Mouse (Mus musculus): Measurements from ENCODE around the gene Pgp.

GRCm38 (mm10) chr17:24496026-24496425 is 25.8 kb downstream of the Pgp start:
- no peak for TF ChIP-seq ZNF384 (IDR thresholded peaks at IDR 0.05; ENCODE audit: low read depth, low read length)
- TF ChIP-seq POLR2A (IDR thresholded peaks at IDR 0.05; ENCODE audit: control insufficient read depth in 1 of 2, insufficient read depth in 1 of 2, low read depth in 1 of 2, low read length in 2 of 2, poor library complexity in 1 of 2), result no peak
- no peak for TF ChIP-seq CTCF (IDR thresholded peaks at IDR 0.05 in 2 of 3, conservative IDR thresholded peaks at IDR 0.05 in 1 of 3; ENCODE audit: control insufficient read depth in 1 of 3, insufficient read depth in 1 of 3, low read depth in 2 of 3, low read length in 3 of 3, poor library complexity in 1 of 3, severe bottlenecking in 1 of 3)
- TF ChIP-seq EP300 (IDR thresholded peaks at IDR 0.05; ENCODE audit: low read depth in 1 of 2, low read length in 2 of 2), result no peak

Data from MEL (cell line).